Mouse (Mus musculus) embryonic facial prominence, embryonic 15.5 days (tissue): ENCODE measurements around the gene Rock2. TPM values are rescaled to one million over a fixed set of nuclear protein-coding genes. Genes with fewer than 3 reads are reported as not detected.

ENCODE experiments used
- ATAC-seq: fragments of 200-750 bp; cut with Nextera tagmentation; 2 replicates; pipeline ENCODE4 v1.8.0; 2017; ENCODE audit warnings: low read depth, moderate TSS enrichment; ENCODE audit not compliant: insufficient number of reproducible peaks, low FRiP score, low TSS enrichment
- H3K27ac ChIP-seq: fragments of 300-500 bp; sonication (generic); replicated peaks from 2 replicates; pipeline ENCODE4 v1.5.1; 2015; ENCODE audit warnings: mild to moderate bottlenecking, inconsistent platforms
- H3K27me3 ChIP-seq: fragments of 300-500 bp; sonication (generic); 2 replicates; pipeline ENCODE4 v1.6.1; 2015; ENCODE audit warnings: inconsistent platforms
- H3K36me3 ChIP-seq: fragments of 300-500 bp; sonication (generic); 2 replicates; pipeline ENCODE4 v1.6.1; 2015; ENCODE audit warnings: mild to moderate bottlenecking, inconsistent platforms
- H3K4me1 ChIP-seq: fragments of 300-500 bp; sonication (generic); 2 replicates; pipeline ENCODE4 v1.6.1; 2015; ENCODE audit warnings: inconsistent platforms
- H3K4me2 ChIP-seq: fragments of 300-500 bp; sonication (generic); replicated peaks from 2 replicates; pipeline ENCODE4 v1.6.1; 2015; ENCODE audit warnings: mild to moderate bottlenecking, inconsistent platforms
- H3K4me3 ChIP-seq: fragments of 300-500 bp; sonication (generic); replicated peaks from 2 replicates; pipeline ENCODE4 v1.5.1; 2015; ENCODE audit warnings: mild to moderate bottlenecking, inconsistent platforms
- H3K9ac ChIP-seq: fragments of 300-500 bp; sonication (generic); 2 replicates; pipeline ENCODE4 v1.6.1; 2015; ENCODE audit warnings: inconsistent platforms
- H3K9me3 ChIP-seq: fragments of 300-500 bp; sonication (generic); replicated peaks from 2 replicates; pipeline ENCODE4 v1.6.1; 2016; ENCODE audit warnings: inconsistent platforms
- WGBS: fragments of 180-500 bp; shearing (Covaris S2); methylation state at CpG from one replicate; pipeline ENCODE4 v1.1.7; 2015; 5-methylcytosine and 5-hydroxymethylcytosine counted together
- polyA plus RNA-seq: library from polyadenylated mRNA; unstranded; fragments of >200 nt; fragmentation: Nextera tagmentation; extraction: Ambion mirVana; gene quantifications from 2 replicates; pipeline ENCODE4 v1.2.1, GENCODE M21; 2015

Rock2 gene
- polyA plus RNA-seq, 1 experiment from 2014 or later: 17.9 TPM

DNA sequence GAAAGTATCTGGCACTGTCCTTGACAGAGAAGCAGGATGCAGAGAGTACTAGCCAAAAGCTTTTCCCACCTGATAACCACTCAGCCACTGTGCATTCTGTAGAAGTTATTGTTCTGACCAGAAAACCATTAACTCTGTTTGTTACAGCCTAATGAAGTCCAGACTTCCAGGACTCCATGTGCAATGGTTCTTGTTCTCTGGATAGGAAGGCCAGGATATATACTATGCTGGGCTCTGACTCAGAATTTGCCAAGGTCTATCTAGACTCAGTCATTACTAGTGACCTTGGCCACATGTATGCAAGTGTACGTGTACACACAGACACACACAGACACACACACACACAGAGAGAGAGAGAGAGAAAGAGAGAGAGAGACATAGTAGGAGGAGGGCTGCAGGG lies 34.2 kb upstream of the Rock2 start:
- Histone ChIP-seq H3K4me1 (0 out of 2 replicates have a peak, but pooled peaks cover 3% of the 10 kb centered on the region), H3K27me3 (no peaks in the 10 kb centered on the region), H3K4me2 (no peak overlapping the region), H3K9me3 (no peaks in the 10 kb centered on the region), H3K36me3 (no peaks in the 10 kb centered on the region), H3K27ac (no peak overlapping the region), H3K4me3 (no peak overlapping the region), H3K9ac (no peak overlapping the region)
- 48% methylated on average over 1 of the region's 1 CpGs for WGBS
- ATAC-seq: no peak

DNA sequence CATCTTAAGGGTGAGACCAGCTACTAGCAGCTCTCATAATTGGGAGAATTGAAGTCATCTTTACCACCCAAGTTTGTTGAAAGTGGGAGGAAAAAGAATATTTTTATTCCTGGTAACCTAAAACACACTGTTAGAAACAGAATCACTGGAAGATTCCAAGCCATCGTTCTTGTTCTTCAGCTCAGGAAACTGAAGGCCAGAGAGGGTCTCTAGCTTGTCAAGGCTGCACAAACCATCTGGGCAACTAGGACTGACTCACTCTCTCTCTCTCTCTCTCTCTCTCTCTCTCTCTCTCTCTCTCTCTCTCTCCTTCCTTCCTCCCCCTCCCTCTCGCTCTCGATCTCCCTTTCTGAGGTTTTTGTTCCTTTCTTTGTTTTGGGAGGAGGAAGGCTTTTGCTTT lies 33.7 kb upstream of the Rock2 start:
- H3K9ac ChIP-seq: no peak overlapping the region
- H3K36me3 ChIP-seq: no peaks in the 10 kb centered on the region
- H3K4me2 ChIP-seq: no peak overlapping the region
- no peak overlapping the region for H3K27ac ChIP-seq
- no peak for ATAC-seq
- H3K9me3 ChIP-seq: no peaks in the 10 kb centered on the region
- no peaks in the 10 kb centered on the region for H3K27me3 ChIP-seq
- H3K4me1 ChIP-seq: 0 out of 2 replicates have a peak, but pooled peaks cover 3% of the 10 kb centered on the region
- no peak overlapping the region for H3K4me3 ChIP-seq
- 53% methylated on average over 3 of the region's 3 CpGs for WGBS

DNA sequence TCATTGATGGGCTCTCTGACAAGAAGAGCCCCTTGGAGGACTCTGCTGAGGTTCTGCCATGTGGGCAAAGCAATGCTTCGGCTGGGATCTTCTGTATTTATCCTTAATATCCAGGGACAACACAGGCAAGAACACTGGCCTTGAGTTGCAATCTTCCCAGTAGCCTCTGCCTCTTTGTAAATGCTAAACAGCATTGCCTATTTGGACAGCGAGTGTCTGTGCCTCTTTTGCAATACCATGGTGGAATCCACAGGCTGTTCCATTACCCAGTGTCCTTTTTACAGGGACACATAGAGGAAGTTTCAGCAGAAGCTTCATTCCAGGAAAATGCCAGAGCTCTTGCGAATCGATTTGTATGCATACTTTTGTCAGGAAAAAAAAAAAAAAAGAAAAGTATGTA lies 30.2 kb upstream of the Rock2 start:
- Histone ChIP-seq H3K4me2 (no peak overlapping the region), H3K9me3 (no peaks in the 10 kb centered on the region), H3K27me3 (no peaks in the 10 kb centered on the region), H3K4me1 (peaks cover 3% of the 10 kb centered on the region; the same call in 1 of the 2 replicates), H3K4me3 (no peak overlapping the region), H3K9ac (no peak overlapping the region), H3K36me3 (no peaks in the 10 kb centered on the region), H3K27ac (0 out of 2 replicates have a peak overlapping the region, but pooled peaks have one; percentile 35)
- 49% methylated on average over 4 of the region's 4 CpGs for WGBS
- no peak for ATAC-seq

DNA sequence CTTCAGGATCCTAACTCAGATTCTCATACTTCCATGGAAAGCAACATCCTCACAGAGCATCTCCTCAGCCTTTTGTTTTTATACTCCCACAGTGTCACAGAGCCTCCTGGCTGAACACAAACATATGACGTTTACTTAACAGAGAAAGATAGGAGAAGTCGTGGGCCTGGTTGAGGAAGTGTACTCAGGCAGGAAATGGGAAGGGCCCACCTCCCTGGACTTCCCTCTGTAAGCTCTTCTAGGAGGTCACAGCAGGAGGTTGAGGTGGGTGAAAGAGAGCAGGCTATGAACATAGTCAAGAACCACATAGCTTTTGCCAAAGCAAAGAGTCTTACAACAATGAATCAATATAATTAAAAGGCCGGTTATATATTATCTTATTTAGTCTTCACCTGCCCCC lies 28.8 kb upstream of the Rock2 start:
- Histone ChIP-seq H3K4me3 (no peak overlapping the region), H3K4me1 (peaks cover 15% of the 10 kb centered on the region), H3K27me3 (no peaks in the 10 kb centered on the region), H3K27ac (no peak overlapping the region), H3K9ac (no peak overlapping the region), H3K36me3 (no peaks in the 10 kb centered on the region), H3K4me2 (no peak overlapping the region), H3K9me3 (no peaks in the 10 kb centered on the region)
- ATAC-seq: no peak
- WGBS: 63% methylated on average over 3 of the region's 3 CpGs

DNA sequence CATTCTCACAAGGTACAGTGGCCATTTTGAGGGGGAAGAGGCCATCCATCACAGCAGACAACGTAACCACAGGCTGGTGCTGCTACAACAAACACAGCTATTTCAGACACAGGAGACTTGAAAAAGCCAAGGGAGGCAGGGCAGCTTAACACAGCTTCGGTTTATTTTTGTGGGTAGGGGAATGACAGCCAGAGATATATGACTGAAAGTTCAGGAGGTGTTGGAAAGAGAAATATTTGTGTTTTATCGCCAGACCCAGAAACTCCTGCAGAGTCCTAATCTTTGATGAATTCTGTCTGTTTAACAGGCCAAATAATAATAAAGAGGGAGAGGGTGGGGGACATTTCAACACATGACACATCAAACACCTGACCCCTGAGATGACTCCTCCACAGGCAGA lies 28.2 kb upstream of the Rock2 start:
- Histone ChIP-seq H3K4me3 (no peak overlapping the region), H3K36me3 (no peaks in the 10 kb centered on the region), H3K27ac (no peak overlapping the region), H3K9me3 (no peaks in the 10 kb centered on the region), H3K9ac (no peak overlapping the region), H3K4me1 (peaks cover 13% of the 10 kb centered on the region), H3K4me2 (no peak overlapping the region), H3K27me3 (no peaks in the 10 kb centered on the region)
- ATAC-seq: no peak
- WGBS: 79% methylated on average over 3 of the region's 3 CpGs

DNA sequence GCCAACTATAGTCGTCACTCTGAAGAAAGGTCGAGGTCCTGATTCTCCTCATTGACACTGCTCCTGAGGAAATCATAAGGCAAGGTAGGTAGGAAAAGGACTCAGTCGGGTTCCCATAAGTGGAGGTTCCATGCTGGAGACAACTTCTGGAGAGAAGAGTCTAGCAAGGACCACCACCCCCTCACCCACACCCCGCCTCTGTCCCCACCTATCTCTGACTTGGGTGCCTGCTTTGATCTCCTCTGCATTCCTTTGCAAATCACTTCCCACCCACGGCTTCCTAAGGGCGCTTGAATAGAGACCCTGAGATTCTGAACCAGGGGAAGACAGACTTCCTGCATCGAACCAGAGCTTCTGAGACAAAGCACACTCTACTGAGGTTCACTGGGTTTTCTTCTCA lies 27.4 kb upstream of the Rock2 start:
- H3K4me1 ChIP-seq: peaks cover 13% of the 10 kb centered on the region
- 68% methylated on average over 7 of the region's 7 CpGs for WGBS
- H3K4me2 ChIP-seq: no peak overlapping the region
- no peaks in the 10 kb centered on the region for H3K9me3 ChIP-seq
- no peak overlapping the region for H3K27ac ChIP-seq
- no peak overlapping the region for H3K4me3 ChIP-seq
- H3K36me3 ChIP-seq: no peaks in the 10 kb centered on the region
- no peaks in the 10 kb centered on the region for H3K27me3 ChIP-seq
- H3K9ac ChIP-seq: no peak overlapping the region
- no peak for ATAC-seq

DNA sequence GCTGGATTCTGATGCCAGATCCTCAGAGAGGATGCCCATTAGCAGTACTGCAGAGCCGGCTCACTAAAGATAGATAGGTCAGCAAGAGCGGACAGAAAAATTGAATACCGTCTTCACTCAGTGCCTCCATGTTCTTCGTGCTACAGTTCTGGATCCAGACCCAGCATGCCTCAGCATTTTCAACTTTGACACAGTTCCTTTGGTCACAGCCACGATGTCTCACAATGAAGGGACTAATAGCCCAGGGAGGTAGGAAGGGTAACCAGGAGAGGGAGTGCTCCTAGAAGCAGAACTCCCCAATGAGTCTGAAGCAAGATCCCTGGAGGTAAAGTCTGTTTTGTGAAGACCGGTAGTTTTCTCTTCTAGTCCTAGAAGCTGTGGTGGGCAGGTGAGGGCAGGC lies 26.1 kb upstream of the Rock2 start:
- Histone ChIP-seq H3K4me3 (no peak overlapping the region), H3K36me3 (no peaks in the 10 kb centered on the region), H3K27ac (no peak overlapping the region), H3K4me1 (peaks cover 21% of the 10 kb centered on the region), H3K4me2 (no peak overlapping the region), H3K9ac (no peak overlapping the region), H3K27me3 (no peaks in the 10 kb centered on the region), H3K9me3 (no peaks in the 10 kb centered on the region)
- no peak for ATAC-seq
- 75% methylated on average over 6 of the region's 6 CpGs for WGBS

DNA sequence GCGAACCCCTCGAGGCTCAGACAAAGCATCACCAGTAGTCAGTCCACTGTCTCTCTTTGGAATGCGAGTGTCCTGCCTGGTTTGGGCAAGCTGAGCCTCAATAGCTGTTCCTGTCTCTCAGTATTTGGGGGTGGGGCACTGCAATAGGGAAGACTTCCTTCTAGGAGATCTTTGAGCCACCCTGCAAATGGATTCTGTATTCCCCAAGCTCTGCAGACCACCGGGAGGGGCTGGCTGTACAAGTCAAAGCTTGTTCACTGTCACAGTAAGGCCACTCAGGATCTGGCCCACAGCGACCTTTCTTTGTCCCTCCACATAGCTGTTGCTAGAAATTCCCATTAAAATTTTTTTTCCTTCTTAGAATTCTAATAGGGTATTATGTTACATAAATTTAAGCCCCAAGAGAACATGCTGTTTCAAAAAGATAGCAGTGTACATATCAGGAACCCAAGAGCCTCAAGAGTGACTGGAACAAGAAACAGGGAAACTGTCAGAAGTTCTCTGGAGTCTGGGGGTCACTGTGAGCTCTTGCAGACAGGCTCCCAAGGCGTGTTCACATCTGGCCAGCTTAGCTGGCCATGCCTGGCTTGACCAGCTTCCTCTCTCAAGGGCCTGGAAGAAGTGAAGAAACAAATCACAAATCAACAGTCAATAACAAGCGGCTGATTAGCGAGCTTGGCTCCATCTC lies 25.5 kb upstream of the Rock2 start:
- H3K9me3 ChIP-seq: no peaks in the 10 kb centered on the region
- H3K4me2 ChIP-seq: no peak overlapping the region
- no peak overlapping the region for H3K4me3 ChIP-seq
- H3K27ac ChIP-seq: peak overlapping the region; percentile 88
- no peaks in the 10 kb centered on the region for H3K36me3 ChIP-seq
- WGBS: 53% methylated on average over 8 of the region's 8 CpGs
- no peak overlapping the region for H3K9ac ChIP-seq
- H3K27me3 ChIP-seq: no peaks in the 10 kb centered on the region
- peaks cover 27% of the 10 kb centered on the region for H3K4me1 ChIP-seq
- ATAC-seq: no peak

DNA sequence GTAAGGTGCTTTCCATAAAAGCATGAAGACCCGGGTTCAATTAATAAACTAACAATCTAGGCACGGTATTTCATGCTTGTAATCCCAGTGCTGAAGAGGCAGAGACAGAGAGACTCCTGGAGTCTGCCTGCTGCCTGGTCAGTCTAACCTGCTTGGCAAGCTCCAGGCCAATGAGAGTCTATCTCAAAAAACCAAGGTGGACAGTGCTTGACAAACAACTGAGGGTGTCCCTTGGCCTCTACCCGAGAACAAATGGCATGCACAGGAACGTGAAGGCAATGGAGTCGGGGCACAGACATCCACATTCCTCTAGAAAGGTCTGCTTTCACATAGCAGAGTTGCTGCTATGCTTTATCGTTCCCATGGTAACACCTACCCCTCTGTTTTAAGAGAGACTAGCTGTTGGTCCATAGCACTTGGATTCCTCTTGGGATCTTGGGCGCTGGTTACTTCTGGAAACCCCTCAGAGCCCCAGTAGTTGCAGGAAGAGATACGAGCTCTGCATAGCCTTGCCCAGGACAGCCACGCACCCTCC lies 24.8 kb upstream of the Rock2 start:
- Histone ChIP-seq H3K4me1 (peaks cover 31% of the 10 kb centered on the region), H3K36me3 (no peaks in the 10 kb centered on the region), H3K4me2 (0 out of 2 replicates have a peak overlapping the region, but pooled peaks have one; percentile 0), H3K9ac (no peak overlapping the region), H3K27ac (peak overlapping the region; percentile 88), H3K27me3 (no peaks in the 10 kb centered on the region), H3K4me3 (no peak overlapping the region), H3K9me3 (no peaks in the 10 kb centered on the region)
- 47% methylated on average over 9 of the region's 9 CpGs for WGBS
- ATAC-seq: no peak

DNA sequence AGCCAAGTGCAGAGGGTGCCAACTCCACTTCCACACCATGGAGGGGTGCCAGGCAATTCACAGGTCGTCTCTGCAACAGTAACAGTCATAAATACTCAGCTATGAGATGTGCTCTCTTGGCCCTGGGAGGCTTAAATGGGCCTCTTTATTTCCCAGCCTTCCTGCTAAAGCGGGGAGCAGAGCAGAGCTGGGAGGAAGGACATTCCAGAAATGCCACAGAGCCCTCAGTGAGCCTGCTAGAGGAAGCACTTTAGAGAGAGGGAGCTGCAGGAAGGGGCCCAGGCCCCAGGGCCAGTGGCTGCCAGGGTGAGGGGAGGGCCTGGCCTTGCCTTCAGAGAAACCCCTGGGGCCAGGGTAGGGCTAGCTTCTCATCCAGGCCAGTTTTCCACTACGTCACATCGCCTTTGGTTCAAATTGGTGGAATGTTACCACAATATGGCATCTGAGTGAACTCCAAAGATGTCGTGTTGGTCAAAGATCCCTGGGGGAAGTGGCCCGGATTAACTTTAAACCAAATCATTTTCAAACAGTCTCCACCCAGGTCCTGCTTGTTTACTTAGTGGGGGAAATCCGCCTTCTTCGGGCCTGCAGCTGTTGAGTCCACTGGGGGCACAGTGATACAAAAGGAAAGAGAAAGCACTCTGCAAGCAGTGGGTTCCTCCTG lies 24.2 kb upstream of the Rock2 start:
- Histone ChIP-seq H3K9ac (no peak overlapping the region), H3K4me3 (no peak overlapping the region), H3K4me2 (0 out of 2 replicates have a peak overlapping the region, but pooled peaks have one; percentile 0), H3K27me3 (no peaks in the 10 kb centered on the region), H3K27ac (peak overlapping the region; percentile 88), H3K4me1 (peaks cover 37% of the 10 kb centered on the region), H3K9me3 (no peaks in the 10 kb centered on the region), H3K36me3 (no peaks in the 10 kb centered on the region)
- peak; percentile 81 for ATAC-seq
- 22% methylated on average over 8 of the region's 8 CpGs for WGBS

DNA sequence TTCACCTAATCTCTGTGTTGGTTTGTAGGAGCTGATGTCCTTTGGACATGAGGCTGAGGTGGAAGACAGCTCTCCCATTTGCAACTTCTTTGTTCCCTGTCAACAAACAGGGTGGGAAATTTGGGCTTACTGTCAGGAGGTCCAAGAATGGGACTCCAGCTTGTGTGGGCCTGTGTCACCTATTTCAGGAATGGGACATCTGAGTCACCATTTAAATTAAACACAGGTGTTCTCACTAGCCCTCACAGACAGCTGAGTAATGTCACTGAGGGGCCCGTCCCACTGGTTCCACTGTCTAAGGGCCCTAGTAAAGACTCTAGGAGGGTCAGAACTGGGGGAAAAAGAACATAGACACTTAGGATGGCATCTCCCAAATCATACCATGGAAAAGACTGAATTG lies 22.7 kb upstream of the Rock2 start:
- H3K9me3 ChIP-seq: no peaks in the 10 kb centered on the region
- ATAC-seq: no peak
- no peak overlapping the region for H3K4me2 ChIP-seq
- H3K27ac ChIP-seq: no peak overlapping the region
- H3K36me3 ChIP-seq: no peaks in the 10 kb centered on the region
- H3K27me3 ChIP-seq: no peaks in the 10 kb centered on the region
- H3K9ac ChIP-seq: no peak overlapping the region
- 62% methylated on average over 1 of the region's 1 CpGs for WGBS
- H3K4me1 ChIP-seq: peaks cover 42% of the 10 kb centered on the region
- H3K4me3 ChIP-seq: no peak overlapping the region
